Mouse (Mus musculus) cerebellum, adult 2 months (tissue): ENCODE results near the gene Bmf.

Experiments
- CTCF ChIP-seq: fragments of 200-500 bp; IDR thresholded peaks from 2 replicates; pipeline ENCODE4 v1.5.1; 2011; ENCODE audit warnings: low read depth, mild to moderate bottlenecking, control low read depth, low read length, moderate library complexity, borderline replicate concordance; ENCODE audit not compliant: insufficient read depth
- POLR2A ChIP-seq: fragments of 200-500 bp; IDR thresholded peaks from 2 replicates; pipeline ENCODE4 v1.6.1; 2011; ENCODE audit warnings: low read length, control low read depth, borderline replicate concordance; ENCODE audit not compliant: insufficient read depth

DNA sequence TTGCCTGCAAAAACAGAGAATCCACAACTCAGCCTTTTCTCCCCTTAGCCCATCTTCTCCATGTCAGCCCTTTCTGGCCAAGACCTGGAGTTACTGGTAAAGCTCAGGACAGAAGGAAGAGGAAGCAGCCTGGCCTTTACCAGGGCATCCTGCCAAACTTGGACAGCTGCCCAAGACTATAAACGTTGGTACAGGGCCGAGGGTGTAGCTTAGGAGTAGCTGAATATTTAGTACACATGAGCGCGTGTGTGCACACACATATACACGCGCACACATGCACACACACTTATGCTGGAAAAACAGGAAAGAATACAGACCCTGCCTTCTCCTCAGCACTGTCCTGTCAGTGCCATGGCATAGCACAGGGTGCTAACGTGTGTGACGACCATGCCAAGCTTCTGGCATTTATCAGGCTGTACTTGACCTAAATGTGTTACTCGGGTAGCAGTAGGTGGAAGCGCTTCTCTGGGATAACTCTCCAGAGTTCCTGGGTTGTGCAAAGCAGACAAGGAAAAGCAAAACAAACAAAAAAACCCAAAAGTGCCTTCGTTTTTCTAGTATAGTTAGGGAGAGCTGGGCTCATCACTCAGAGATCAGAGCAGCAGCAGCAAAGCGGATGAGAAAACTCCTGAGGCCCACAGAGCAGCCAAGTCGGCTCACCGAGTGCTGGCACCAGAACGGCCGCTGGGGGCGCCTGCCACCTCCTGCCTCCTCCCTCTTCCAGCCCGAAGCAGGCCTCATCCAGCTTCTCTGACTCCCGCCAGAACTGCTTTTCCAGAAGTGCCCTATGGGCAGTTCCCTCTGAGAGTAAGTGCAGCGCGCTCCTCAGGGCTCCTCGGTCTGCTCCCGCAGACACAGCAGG, 4.0 kb downstream of the Bmf start:
- TF ChIP-seq CTCF, result peak; percentile 77
- no peak for TF ChIP-seq POLR2A
